Mouse (Mus musculus) cerebellum, adult 11 months (tissue): ENCODE measurements around the gene Il4.

Experiments used
- DNase-seq: peaks from one replicate; pipeline ENCODE4 v3.0.0; 2022

The Il4 gene

DNA sequence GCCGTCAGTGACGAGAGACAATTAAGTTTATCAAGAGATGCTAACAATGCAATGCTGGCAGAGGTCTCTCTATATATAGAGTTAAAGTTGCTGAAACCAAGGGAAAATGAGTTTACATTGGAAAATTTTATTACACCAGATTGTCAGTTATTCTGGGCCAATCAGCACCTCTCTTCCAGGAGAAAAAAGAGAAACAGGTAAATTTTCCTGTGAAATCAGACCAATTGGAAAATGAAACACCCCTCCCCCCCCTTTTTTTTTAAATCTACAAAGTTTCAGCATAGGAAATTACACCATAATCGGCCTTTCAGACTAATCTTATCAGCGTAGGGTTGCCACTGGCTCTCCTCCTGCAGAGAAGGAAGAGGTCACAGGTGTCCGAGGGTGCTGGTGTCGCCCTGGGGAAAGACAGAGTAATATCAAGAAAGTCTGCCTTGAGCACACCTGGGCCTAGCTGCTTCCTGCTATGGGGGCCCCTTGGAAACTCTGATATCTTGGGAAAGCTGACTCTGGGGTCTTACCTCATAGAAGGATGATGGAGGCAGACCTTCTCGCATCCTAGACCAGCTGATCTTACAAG lies at the start of gene Il4:
Il4 (minus strand) TSS at position 51 of the 580 bp plus-strand sequence.
- no peak for DNase-seq

DNA sequence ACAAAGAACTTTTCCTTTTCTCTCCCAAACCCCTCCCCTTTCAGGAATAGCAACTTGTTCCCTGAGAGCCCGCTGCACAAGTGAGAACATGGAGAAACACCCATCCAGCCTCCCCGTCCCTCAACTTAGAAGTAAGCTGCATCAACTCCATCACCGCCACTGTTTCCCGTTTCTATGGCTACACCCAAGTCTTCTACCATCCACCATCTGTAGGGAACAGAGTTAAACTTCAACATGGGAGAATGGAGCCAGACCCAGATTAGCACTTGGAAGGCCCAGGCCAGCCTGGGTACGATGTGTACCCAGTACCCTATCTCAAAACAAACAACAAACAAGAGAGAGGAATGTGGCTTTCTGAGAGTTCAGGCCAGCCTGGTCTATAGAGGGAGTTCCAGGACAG lies 45.6 kb upstream of the Il4 start:
- DNase-seq, result no peak

DNA sequence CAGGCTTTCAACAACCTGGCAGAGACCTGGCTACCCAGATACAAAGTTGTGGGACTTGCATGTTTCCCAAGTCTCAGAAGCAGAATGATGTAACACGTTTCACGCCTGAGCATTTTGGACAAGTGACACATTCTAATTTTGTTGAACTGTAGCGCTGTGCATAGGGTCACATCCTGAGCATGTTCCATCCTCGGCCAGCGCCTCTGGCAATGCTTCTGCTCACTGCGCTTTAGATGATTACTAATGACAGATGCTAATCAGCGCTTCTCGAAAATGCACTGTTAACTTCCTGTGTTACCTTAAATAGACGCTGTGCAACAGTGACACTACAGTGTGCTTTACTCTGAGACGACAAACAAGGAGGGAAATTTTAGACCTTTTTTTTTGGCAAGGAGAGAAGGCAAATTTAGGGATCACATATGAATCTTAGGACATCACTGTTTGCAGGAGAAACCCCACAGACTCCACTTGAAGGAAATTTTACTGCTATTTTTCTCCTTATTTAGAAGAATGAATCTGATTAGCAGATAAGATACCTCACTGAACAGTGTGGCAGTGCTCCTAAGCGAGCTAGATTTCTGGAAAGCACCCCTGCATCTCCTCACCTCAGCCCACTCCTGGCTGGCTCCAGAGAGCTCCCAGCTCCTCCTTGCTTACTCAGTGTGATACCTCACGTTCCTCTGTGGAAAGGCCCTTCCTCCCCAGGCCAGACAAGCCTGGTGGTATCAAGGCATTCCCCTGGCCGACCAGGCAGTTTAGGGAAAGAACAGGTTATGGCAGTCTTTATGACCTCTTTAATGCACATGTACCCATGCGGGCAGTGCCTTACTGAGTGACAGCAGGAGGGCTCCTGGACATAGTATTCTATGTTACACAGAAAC lies 44.6 kb upstream of the Il4 start:
- no peak for DNase-seq

DNA sequence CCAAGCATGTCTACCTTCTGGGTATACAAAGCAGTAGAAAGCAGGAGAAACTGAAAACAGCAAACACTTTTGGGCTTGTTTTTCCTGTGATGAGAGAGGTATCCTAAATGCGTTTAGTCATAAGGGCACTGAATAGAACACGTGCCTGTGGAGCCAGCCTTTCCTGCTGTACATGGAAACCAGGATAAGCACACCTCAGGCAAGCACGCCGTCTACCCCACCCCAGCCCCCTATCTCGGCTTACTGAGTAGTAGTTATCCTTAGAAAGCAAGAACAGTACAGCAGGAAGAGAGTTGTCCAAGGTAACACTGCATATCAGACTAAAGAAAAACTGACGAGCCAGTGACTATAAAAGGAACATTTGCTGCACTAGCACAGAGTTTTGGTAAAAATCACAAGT lies 39.4 kb upstream of the Il4 start:
- DNase-seq, result no peak

DNA sequence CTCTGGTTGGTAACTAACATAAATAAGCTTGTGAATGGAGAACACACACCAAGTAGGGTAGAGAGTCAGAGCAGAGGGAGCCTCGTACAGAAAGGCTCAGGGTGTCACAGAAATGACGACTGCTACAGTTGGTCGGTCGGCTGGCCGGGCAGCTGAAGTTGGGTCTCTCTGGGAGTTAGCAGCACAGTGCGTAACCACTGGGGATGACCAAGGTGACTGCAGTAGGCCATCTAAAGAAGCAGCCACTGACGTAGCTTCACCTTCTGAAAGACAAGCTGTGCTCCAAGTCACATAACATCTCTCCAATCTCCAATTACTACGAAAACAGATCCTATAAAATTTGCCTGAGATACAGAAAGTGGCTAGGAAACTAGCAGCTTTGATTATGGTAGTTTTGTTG lies 38.9 kb upstream of the Il4 start:
- no peak for DNase-seq

DNA sequence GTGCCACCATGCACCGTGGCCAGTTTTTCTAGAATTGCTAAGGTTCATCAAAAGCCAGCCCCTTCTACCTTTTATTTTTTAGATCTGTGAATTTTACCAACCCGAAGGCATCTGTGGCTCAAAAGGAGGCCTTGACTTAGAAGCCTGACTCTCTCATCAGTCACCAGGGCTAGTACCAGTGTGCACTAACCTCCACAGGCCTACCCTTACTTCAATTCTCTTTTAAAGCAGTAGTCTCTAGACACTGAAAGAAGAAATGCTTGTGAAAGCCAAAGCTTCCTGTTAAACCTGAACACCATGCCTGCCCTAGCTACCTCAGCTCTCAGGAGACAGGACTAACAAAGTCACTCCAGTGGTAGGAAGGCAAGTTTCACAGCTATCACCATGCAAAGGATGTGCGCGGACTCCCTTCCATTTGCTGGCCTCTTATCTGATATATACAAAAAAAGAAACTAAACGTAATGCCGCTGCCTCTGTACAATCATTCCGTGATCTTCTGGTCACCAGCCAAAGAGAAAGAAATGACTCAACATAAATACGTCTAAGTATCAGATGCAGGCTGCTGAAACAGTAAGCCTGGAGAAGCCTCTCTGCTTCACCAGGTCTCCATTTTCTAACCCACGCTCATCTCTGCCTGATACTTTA lies 38.2 kb upstream of the Il4 start:
- DNase-seq, result no peak

DNA sequence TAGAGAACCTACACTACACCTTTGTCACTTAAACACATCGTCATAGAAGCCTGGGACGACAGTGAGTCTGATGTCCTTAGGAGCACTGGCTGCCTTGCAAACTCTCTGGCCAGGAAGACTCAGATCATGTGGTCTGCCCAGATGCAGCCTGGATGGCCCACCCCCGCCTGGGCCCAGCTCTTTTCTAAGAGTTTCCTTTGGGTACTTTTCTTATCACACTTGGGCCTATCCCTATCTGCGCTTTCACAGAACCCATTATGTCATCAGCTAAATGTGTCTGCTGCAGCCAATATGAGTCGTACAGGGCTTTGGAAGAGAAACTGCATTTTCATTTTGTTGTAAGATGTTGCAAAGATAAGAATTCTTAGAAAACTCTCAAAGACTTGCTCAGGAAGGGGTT lies 36.6 kb upstream of the Il4 start:
- DNase-seq, result no peak

DNA sequence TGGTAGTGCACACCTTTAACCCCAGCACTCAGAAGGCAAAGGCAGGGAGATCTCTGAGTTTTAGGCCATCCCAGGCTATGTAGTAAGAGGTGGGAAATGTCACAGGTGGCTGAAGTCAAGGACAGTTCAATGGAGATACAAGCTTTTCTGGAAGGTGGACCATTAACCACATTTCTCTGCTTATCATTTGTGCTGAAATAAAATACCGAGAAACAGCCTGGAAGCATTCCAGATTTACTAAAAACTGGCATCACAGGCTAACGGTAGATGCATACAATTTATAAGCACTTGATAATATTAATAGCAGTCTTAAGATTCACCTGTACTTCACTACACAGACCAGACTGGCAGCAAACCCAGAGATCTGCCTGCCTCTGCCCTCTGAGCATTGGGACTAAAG lies 34.0 kb upstream of the Il4 start:
- DNase-seq, result no peak

DNA sequence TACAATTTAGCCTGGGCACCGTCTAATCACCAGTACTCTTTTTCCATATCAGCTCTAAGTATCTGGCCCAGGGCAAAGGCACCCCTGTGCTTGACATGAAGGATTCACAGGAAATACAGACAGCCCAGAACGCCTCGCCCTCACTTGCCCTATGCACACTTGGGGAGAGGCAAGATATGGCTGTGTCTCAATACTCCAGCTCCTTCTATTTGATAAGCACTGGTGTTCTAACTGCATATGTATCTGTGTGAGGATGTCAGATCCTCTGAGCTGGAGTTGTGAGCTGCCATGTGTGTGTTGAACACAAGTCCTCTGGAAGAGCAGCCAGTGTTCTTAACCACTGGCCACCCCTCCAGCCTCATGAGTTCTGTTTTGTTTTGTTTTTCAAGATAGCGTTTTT lies 33.0 kb upstream of the Il4 start:
- DNase-seq, result no peak

DNA sequence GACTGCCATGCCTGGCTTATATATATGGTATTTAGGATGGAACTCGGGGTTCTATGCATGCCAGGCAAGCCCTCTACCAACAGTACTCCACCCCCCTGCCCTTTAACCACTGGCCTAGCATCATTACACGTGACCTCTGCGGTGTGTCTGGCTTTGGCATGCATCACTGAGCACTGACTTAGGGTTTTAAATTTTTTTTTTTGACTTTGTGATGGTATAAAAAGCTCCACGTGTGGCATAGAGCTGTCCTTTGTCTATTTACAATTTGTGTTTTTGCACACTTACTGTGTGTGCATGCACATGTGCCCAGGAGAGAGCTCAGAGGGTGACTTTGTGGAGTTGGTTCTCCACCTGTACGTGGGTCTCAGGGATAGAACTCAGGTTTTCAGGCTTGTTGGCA lies 25.5 kb upstream of the Il4 start:
- DNase-seq, result no peak

DNA sequence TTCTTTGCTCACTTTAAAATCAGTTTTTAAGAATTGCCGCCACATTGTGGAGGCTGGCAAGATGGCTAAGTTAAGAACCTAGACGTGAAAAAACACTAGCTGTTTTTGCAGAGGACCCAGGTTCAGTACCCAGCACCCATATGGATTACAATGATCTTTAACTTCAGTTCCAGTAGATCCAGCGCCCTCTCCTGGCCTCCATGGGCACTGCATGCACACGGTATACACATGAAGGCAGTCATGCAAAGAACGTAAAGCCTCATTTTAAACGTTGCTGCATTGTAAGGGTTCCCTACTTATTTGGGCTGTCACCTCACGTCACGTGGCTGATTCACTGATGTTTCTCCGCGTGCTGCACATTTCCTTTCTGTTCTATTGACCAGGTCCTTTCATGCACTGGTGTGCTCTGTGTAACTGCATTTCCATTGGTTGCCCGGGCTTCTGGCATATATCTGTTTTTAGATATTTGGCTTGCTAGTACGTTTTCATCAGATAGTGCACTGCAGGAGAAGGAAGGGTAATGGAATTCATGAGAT lies 24.3 kb upstream of the Il4 start:
- DNase-seq, result no peak

DNA sequence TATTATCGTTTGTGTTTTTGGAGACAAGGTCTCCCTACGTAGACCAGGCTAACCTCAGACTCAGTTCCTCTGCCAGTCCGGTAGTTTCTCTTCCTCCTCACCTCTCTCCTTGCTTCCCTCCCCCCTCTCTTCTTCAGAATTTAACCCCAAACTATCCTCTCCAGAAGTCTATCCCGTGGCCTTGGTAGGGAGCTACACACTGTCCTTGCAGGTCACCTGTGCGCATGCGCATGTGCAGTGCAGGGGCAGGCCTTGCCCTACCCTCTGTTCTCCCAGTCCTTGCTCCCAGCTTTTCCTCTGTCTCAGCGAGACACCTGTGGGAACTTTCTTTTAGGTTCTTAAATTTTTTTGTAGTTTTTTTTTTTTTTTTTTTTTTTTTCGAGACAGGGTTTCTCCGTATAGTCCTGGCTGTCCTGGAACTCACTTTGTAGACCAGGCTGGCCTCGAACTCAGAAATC lies 19.4 kb upstream of the Il4 start:
- DNase-seq, result no peak

DNA sequence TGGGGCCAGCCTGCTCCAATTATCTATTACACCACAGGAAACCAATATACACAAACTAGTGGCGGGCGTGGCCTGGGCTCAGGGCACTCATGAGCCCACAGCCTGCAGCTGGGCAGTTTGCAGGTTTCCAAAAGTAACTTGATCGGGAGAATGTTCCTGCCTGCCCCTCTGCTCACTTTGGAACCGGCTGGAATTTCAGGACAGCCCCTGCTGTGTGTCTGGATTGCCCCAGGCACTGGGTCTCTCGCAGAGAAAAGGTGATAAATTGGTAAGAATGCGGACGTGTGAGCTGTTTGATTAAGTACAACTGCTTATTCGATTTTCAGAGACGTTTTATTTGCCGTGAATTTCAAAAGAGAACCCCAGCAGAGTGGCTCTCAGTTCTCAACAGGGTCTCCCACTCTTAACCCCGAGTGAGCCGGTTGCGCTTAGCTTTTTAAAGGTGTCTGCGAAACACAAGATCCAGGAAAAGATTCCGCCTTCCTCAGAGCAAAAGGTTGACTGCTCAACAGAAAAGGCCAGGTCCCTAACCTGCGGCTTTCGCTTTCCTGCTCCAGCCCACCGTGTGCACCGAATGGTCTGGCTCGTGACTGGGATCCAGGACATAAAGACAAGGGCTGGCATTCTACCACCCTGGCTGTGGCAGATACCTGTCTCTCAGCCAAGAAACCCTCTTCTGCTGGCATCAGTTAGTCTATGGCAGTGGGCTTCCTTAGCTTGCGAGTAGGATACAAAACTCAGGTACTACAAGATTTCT lies 18.8 kb upstream of the Il4 start:
- DNase-seq, result no peak

DNA sequence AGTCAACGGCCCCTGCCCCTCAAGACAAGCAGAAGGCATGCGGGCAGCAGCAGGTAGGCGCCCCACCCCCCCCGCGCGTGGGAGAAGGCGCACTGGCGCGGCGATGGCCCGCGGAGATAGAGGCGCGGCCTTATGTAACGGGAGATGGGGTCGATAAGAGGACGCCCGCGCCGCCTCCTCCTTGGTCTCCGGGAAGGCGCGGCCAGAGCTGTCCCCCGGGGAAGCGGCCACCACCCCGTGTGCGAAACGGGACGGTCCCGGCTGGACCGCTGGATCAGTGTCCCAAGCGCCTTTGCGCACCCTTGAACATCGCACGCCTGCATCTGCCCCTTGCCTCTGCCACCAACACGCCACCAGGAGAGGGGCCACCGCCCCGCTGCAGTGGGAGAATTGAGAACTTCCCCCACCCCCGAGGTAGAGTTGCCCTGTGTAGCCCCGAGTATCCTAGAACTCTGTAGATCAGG lies 17.7 kb upstream of the Il4 start:
- peak; percentile 20 for DNase-seq

DNA sequence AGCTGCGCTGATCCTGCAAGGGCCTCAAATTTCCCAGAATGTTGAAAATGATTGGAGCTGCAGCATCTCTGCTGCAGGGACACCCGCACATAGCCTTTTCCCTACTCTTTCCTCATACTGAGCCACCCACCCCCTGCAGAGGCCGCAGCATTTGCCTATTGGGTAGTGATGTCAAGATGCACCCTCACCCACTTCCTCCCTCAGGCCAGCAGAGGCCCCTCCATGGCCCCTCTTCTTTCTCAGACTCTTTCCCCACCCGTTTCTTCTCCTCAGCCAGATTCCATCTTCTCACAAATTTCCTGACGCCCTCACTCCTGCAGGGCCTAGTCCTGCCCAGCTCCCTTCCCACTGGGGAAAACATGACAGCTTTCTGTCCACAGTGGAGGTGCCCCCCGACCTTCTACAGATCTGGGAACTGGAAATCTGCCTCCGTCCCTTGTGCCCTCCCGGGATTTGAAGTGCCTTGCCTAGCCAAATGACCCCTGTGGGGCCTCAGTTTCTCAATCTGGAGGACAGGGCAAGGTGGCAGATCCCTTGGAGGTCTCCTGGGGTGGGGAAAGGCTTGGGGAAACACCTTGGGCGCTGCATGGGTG lies 17.2 kb upstream of the Il4 start:
- DNase-seq, result no peak

DNA sequence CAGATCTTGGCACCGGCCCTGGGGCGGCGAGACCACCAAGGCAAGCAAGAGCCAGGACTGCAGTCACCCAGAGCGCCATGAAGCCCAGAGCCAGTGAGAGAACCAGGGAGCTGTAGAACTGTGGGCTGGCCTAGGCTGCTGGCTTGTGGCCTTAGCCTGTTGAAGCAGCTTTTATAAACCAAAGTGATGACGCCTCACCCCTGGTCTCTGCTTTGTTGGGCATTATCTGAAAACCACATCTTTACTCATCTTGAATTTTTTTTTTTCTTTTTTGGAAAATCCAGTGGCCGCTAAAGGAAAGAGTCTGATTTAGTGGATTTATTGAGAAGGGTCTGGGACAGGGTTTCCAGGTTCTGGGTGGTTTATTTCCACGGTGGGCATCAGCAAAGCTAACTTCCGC lies 16.1 kb upstream of the Il4 start, which contains the start of gene Il13:
Il13 (minus strand) TSS at position 147 of the 400 bp plus-strand sequence.
- no peak for DNase-seq

DNA sequence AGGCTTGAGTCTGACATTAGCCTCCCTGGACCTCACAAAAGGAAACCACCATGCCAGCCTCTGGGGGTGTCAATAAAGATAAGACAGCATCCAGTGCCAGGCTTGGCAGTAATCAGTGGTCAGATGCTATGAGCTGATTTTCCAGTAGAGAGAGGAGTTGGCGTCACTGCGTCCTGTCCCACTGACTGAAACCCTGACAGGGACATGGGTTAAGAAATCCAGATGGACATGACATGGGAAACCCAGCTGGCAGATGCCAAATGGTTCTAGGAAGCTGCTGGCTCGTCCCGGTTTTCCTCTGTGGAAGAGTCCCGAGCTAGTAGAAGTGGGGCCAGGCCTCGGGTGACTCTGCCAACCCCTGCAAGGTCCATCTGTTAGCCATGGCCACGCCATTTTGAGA lies 15.2 kb upstream of the Il4 start:
- no peak for DNase-seq

DNA sequence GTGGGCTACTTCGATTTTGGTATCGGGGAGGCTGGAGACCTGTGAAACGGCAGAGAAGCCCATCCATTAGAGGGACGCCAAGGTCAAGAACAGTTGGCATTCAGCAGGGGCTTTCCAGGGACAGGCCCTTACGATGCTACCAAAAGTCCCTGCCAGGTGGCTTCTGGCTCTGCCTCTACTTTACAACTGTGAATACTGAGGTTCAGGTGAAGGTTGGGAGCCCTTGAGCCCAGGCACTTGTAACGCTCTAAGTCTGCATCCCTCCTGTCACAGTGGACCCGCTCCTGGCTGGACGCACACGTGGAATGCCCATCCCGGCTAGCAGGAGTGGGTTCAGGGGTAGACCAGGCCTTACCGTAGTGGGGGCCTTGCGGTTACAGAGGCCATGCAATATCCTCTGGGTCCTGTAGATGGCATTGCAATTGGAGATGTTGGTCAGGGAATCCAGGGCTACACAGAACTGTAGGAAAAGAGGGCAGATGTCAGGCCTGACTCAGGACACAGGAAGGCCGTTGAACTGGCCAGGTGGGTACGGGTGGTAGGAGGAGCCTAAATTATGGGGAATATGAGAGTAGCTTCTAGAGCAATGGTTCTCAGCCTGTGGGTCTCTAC lies 13.8 kb upstream of the Il4 start:
- no peak for DNase-seq

DNA sequence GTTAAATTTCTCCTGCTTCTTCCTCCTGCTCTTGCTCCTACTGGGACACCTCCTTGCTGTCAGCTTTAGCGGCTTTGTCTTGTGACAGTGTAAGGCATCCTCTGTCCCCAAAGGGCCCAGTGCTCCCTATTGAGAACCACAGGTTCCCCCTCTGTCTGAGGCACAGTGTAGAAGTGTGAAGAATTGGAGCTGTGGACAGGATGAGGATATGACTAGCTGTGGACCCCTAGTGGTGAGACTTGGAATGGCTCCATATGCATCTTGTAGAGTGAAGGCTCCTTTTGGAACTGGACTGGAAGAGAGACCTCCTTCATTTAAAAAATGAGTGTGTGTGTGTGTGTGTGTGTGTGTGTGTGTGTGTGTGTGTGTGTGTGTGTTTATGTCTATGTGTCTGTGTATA lies 9.4 kb upstream of the Il4 start:
- peak; percentile 61 for DNase-seq

DNA sequence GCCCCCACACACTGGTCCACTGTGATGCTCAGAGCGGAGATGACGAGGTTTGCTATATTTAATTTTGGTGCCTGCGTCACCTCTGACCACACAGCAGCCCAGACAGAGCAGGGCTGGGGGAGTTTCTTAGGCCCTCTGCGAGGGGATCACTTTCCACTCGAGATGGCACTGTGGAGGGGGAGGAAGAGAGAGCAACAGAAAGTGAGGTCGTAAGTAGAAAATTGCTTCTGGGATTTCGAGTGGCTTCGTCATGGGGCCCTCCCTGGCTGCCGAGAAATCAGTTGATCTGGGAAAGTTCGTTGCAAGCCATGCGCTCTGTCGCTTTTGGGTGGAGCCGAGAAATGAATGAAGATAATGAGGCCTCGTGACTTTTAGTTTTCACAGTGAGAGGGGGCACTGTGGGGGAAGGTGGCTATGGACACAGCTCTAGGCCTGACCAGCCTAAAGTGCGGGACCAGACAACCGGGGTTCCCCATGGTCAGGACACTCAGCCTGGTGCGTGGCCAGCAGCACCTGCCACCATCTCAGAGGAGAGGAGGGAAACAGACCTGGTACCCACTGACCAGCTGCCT lies 8.4 kb upstream of the Il4 start:
- DNase-seq, result no peak

DNA sequence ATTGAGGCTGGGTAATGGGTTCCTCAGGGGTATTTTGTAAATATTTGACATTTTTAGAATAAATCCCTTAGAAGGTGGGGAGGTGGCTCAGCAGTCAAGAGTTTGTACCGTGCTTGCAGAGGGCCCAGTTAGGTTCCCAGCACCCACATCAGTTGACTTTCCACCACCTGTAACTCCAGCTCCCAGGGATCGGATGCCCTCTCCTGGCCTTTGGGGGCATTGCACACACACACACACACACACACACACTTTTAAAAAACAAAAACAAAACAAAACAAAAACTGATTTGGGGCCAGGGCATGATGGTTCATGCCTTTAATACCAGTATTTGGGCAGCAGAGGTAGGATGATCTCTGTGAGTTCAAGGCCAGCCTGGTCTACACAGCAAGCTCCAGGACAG lies 5.7 kb upstream of the Il4 start:
- DNase-seq, result no peak

DNA sequence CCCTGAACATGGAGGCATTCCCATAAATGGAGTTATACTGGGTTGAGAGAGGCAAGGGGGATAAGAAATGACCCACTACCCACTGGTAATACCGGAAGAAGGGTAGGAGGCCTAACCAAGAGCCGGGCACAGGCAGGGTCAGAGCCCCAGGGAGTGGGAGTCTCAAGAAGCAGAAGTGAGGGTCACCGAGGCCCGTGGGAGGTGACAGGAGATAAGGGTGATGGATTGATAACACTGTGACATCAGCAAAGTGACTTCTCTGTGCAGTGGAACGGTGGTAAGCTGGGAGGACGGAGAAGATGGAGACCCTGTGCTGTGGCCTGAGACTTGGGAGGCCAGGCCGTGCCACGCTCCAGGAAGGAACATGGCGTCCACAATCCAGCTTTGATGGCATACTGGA lies 5.1 kb upstream of the Il4 start:
- no peak for DNase-seq
